Mouse (Mus musculus): Measurements from ENCODE around the gene Slc39a11.

- 0 out of 2 replicates have a peak, but pooled peaks have one; percentile 9 for TF ChIP-seq CTCF (IDR thresholded peaks at IDR 0.05)
- no peak for TF ChIP-seq EP300 (IDR thresholded peaks at IDR 0.05)
Measured at GRCm38 (mm10) chr11:113438915-113439314, 211.0 kb downstream of the Slc39a11 start.

Data from lung, postnatal 0 days (tissue).